Mouse (Mus musculus): Measurements from ENCODE around the gene Gng4.

The Gng4 gene

GRCm38 (mm10) chr13:13818696-13819095, 34.8 kb downstream of the Gng4 start:
- no peak for DNase-seq (ENCODE audit: low spot score in 2 of 2)

- DNase-seq (ENCODE audit: low spot score in 2 of 2), result no peak
Observed at GRCm38 (mm10) chr13:13820234-13821123, 36.6 kb downstream of the Gng4 start.

- DNase-seq (ENCODE audit: low spot score in 2 of 2), result no peak
Observed at GRCm38 (mm10) chr13:13824946-13825345, 41.1 kb downstream of the Gng4 start.

GRCm38 (mm10) chr13:13826533-13826932, 42.7 kb downstream of the Gng4 start:
- DNase-seq (ENCODE audit: low spot score in 2 of 2), result no peak

GRCm38 (mm10) chr13:13828125-13828524, 44.3 kb downstream of the Gng4 start:
- DNase-seq (ENCODE audit: low spot score in 2 of 2), result no peak

- no peak for DNase-seq (ENCODE audit: low spot score in 2 of 2)
Observed at GRCm38 (mm10) chr13:13830469-13831074, 46.7 kb downstream of the Gng4 start.

- peak in 1 of 2 experiments; percentile 27 for DNase-seq (ENCODE audit: low spot score in 2 of 2)
Observed at GRCm38 (mm10) chr13:13835180-13835579, 51.3 kb downstream of the Gng4 start.

GRCm38 (mm10) chr13:13845021-13845420, 61.2 kb downstream of the Gng4 start:
- DNase-seq (ENCODE audit: low spot score in 2 of 2), result no peak

- DNase-seq (ENCODE audit: low spot score in 2 of 2), result no peak
Observed at GRCm38 (mm10) chr13:13847075-13847599, 63.3 kb downstream of the Gng4 start.

- DNase-seq (ENCODE audit: low spot score in 2 of 2), result no peak
Observed at GRCm38 (mm10) chr13:13857190-13857589, 73.3 kb downstream of the Gng4 start.

- no peak for DNase-seq (ENCODE audit: low spot score in 2 of 2)
Observed at GRCm38 (mm10) chr13:13862346-13862745, 78.5 kb downstream of the Gng4 start.

GRCm38 (mm10) chr13:13862941-13863340, 79.1 kb downstream of the Gng4 start:
- DNase-seq (ENCODE audit: low spot score in 2 of 2), result no peak

- no peak for DNase-seq (ENCODE audit: low spot score in 2 of 2)
Observed at GRCm38 (mm10) chr13:13866339-13866738, 82.5 kb downstream of the Gng4 start.

GRCm38 (mm10) chr13:13867078-13867759, 83.4 kb downstream of the Gng4 start:
- no peak for DNase-seq (ENCODE audit: low spot score in 2 of 2)

GRCm38 (mm10) chr13:13867922-13868321, 84.1 kb downstream of the Gng4 start:
- no peak for DNase-seq (ENCODE audit: low spot score in 2 of 2)
